Mouse (Mus musculus) central nervous system, embryonic 18 days (tissue): Measurements from ENCODE around the gene Plekhg4. TPM values are rescaled to one million over a fixed set of nuclear protein-coding genes. Genes with fewer than 3 reads are reported as not detected.

Experiments used
- polyA plus RNA-seq: library from polyadenylated mRNA; depleted of rRNA; stranded (reverse); fragments of >200 nt; gene quantifications from 2 replicates; pipeline ENCODE4 v1.2.3, GENCODE M21; 2012; rRNA removed

Plekhg4 gene
- 14.5 and 17.4 TPM in 2 replicates for polyA plus RNA-seq

DNA sequence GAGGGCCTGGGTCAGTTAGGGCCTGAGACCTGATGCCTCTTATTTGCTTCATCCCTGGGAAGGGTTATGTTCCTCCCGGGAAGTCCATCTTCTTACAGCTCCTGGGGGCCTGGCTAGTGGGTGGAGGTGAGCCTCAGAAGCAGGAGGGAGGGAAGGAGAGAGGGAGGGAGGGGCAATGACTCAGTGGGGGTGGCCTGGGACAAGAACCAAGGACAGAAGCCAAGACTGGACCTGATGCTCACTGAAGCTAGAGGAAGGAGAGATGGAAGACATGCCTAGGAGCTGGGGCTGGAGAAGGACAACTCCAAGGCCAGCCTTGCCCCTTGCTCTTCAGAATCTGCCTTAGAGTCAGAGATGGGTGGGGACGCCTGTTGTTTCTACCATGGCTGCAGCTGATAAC is at the start of gene Plekhg4:
Gene Plekhg4 (plus strand): TSS at position 243 of the 400 bp plus-strand sequence.

DNA sequence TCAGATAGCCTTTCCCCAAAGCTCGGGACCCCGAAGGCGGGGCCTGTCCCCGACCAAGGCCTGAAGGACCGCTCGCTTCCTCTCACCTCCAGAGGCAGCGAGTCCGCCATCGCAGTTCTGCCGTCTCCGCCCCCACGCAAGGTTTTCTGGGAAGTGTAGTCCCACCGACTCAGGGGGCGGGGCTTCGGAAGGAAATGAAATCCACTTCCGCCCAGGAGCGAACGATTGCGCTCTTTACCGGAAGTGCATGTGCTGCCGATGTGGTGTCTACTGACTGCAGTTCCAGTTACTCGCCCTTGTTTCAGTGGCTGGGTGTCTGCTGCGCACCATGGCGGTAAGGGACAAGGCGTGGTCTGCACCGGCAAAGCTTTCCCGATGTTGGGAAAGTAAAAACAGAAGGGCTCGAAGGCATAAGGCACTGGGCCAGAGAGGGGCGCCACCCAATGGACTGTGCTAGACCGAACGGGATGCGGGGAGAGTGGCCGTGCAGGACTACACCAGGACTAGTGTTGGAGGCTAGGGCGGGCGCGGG is 46.9 kb upstream of the Plekhg4 start, which contains the start of the genes Lrrc29 and Tmem208:
Gene Lrrc29 (minus strand): TSS at position 138 of the 532 bp plus-strand sequence.
Gene Tmem208 (plus strand): TSS at position 214 of the 532 bp plus-strand sequence.

GRCm38 (mm10) chr8:105347428-105348221 is 25.4 kb upstream of the Plekhg4 start, which contains the start of gene Fhod1:
TSS of gene Fhod1 (minus strand) at chr8:105347953.

DNA sequence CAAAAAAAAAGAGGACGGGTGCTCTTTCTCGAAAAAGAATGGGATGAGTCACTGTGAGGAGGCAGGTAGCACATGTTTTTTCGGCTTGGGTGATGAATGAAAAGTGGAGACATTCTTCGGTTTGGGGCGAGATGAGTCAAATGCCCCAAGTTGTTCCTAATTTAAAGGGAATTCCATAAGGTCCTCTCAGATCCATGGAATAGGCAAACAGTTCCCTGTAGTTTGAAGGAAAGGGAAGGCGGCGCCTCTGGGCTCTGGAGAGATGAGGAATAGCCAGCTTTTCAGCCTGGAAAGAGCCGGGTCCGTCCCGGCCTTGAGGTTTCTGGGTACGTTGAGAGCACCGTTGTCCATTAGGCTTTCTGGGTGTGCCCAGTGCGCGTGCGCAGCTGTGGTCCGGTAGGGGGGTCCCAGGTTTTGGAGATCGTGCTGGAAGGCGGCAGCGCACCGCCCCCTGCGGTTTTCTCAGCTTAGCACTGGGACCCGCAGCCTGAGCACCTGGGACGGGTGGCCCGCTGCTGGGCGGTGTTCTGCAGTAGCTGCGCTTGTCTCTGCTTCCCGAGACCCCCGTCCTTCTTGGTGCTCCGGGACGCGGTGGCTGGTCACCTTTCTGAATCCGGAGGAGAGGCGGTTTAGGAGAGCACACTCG is 24.5 kb upstream of the Plekhg4 start, which contains the start of gene Slc9a5:
Gene Slc9a5 (plus strand): TSS at position 394 of the 646 bp plus-strand sequence.

GRCm38 (mm10) chr8:105413391-105413790 is 40.3 kb downstream of the Plekhg4 start, which contains the start of the genes Kctd19 and Lrrc36:
TSS of gene Kctd19 (minus strand) at chr8:105413502.
TSS of gene Lrrc36 (plus strand) at chr8:105413571.

Other genes starting within 250 kb of the Plekhg4 start
- gene Ces4a, start 241.5 kb upstream of the Plekhg4 start, polyA plus RNA-seq: 0.04 and 0.08 TPM in 2 replicates
- 27.4 and 27.6 TPM in 2 replicates for gene Cbfb, start 202.6 kb upstream of the Plekhg4 start, polyA plus RNA-seq
- gene D230025D16Rik, start 148.1 kb upstream of the Plekhg4 start, polyA plus RNA-seq: 37.4 and 39.4 TPM in 2 replicates
- gene B3gnt9, start 118.1 kb upstream of the Plekhg4 start, polyA plus RNA-seq: 5.6 and 7.8 TPM in 2 replicates
- gene Tradd, start 108.7 kb upstream of the Plekhg4 start, polyA plus RNA-seq: 9.0 and 10.3 TPM in 2 replicates
- gene Fbxl8, start 108.6 kb upstream of the Plekhg4 start, polyA plus RNA-seq: 1.2 and 1.5 TPM in 2 replicates
- 0.66 and 1.0 TPM in 2 replicates for gene Hsf4, start 103.5 kb upstream of the Plekhg4 start, polyA plus RNA-seq
- 2.1 and 2.2 TPM in 2 replicates for gene Nol3, start 97.1 kb upstream of the Plekhg4 start, polyA plus RNA-seq
- 173 and 209 TPM in 2 replicates for gene 4931428F04Rik, start 83.4 kb upstream of the Plekhg4 start, polyA plus RNA-seq
- 8.0 and 9.1 TPM in 2 replicates for gene Exoc3l, start 77.2 kb upstream of the Plekhg4 start, polyA plus RNA-seq
- 73.3 and 73.4 TPM in 2 replicates for gene E2f4, start 75.6 kb upstream of the Plekhg4 start, polyA plus RNA-seq
- gene Elmo3, start 67.7 kb upstream of the Plekhg4 start, polyA plus RNA-seq: 1.3 and 1.8 TPM in 2 replicates
- gene Lrrc29, start 47.0 kb upstream of the Plekhg4 start, polyA plus RNA-seq: 1.2 and 1.4 TPM in 2 replicates
- gene Tmem208, start 46.9 kb upstream of the Plekhg4 start, polyA plus RNA-seq: 119 and 132 TPM in 2 replicates
- 3.7 and 4.6 TPM in 2 replicates for gene Fhod1, start 25.3 kb upstream of the Plekhg4 start, polyA plus RNA-seq
- gene Slc9a5, start 24.4 kb upstream of the Plekhg4 start, polyA plus RNA-seq: 59.2 and 61.5 TPM in 2 replicates
- 0.04 and 0.09 TPM in 2 replicates for gene Kctd19, start 40.2 kb downstream of the Plekhg4 start, polyA plus RNA-seq
- gene Lrrc36, start 40.3 kb downstream of the Plekhg4 start, polyA plus RNA-seq: 0.47 and 0.82 TPM in 2 replicates
- gene Tppp3, start 98.3 kb downstream of the Plekhg4 start, polyA plus RNA-seq: 99.4 and 162 TPM in 2 replicates
- gene Zdhhc1, start 123.6 kb downstream of the Plekhg4 start, polyA plus RNA-seq: 38.3 and 39.3 TPM in 2 replicates
- 0.85 and 3.1 TPM in 2 replicates for gene Hsd11b2, start 145.5 kb downstream of the Plekhg4 start, polyA plus RNA-seq
- 254 and 273 TPM in 2 replicates for gene Atp6v0d1, start 192.8 kb downstream of the Plekhg4 start, polyA plus RNA-seq
- 28.1 and 32.8 TPM in 2 replicates for gene Ripor1, start 232.0 kb downstream of the Plekhg4 start, polyA plus RNA-seq